Mouse (Mus musculus) cerebellum, adult 18-20 months (tissue): ENCODE results near the gene Pigl.
A peak's percentile ranks its signal among the peaks of the same experiment; 100 is the strongest.
"Not testable (repeated sequence)": the region's sequence is repeated elsewhere in the genome, so short reads cannot be mapped to it uniquely, and the experiment has no call there.

Experiments used
- DNase-seq, 2 experiments: peaks; one replicate each; pipeline ENCODE4 v3.0.0; 2021

The Pigl gene

DNA sequence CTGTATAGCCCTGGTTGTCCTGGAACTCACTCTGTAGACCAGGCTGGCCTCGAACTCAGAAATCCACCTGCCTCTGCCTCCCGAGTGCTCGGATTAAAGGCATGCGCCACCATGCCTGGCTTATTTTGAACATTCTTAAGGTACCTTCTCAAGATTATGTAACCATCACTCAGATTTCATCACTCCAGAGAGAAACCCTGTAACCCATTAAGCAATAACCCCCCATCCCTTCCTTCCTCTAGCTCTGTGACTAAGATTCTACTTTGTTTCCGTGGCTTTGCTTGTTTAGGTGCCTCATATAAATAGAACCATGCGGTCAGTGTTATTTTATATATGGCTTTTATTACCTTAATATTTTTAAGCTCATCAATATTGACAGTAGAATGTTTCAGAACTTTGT lies 12.2 kb downstream of the Pigl start:
- no peak for DNase-seq

DNA sequence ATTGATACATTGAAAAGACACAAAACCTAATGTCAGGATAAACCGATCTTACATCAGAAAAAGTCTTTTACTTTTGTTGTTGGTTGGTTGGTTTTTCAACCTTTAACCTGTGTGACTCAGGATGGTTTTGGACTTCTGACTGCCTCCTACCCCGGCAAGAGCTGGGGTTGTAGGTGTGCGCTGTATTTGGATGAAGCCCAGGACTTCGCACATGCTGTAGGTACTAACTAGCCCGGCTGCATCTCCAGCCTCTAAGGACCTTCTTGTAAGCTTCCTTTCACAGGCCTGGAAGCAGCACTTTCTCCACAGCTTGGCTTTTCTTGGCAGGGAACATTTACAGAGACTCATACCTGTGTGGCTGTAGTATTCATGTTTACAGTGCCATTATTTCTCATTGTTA lies 15.3 kb downstream of the Pigl start:
- no peak for DNase-seq

DNA sequence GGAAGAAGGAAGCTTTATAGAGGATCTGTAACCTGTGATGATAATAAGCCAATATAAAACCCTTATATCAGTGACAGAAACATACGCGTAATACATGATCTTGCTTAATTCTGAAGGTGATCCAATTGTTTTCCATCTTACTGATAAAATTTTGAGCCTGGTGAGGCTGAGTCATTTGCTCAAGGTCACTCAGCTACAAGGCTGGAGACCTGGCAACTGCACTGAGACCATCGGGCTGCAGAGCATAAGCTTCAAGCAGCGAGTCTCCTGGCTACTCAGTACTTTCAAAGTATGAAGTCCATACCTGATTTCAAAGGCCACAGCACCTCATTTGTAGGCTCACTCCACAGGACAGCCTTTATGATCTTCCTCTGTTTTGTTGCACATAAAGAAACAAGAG lies 17.9 kb downstream of the Pigl start:
- DNase-seq, result no peak

DNA sequence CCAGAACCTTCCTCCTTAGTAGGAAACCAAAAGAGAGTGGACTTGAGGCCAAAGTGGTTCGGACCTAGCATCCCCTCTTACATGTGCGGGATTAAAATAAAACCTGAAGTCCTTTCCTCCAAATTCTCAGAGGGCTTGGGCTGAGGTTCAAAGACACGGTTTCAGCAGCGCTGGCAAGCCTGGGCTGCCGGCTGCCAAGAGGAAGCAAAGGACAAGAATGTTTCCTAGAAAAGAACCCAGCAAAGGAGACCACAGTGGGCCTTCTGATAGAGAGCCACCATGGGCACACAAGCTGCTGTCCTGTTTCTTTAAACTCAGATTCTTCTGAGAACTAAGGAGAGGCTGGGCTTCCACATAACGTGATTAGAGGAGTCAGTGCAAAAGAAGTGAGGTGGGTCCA lies 20.7 kb downstream of the Pigl start:
- no peak for DNase-seq

DNA sequence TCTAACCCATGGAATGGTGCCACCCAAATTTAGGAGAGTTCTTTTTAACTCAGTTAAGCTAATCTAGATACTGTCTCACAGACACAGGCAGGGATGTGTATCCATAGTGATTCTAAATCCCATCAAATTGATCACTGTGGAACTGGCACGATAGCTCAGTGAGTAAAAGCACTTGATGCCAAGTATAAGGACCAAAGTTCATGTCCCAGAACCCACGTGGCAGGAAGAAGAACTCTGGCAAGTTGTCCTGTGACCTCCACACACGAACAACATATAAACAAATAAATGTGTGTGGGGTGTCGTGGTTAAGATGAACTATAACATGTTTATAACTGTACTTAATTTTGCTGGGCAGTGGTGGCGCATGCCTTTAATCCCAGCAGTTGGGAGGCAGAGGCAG lies 21.3 kb downstream of the Pigl start:
- no peak for DNase-seq

DNA sequence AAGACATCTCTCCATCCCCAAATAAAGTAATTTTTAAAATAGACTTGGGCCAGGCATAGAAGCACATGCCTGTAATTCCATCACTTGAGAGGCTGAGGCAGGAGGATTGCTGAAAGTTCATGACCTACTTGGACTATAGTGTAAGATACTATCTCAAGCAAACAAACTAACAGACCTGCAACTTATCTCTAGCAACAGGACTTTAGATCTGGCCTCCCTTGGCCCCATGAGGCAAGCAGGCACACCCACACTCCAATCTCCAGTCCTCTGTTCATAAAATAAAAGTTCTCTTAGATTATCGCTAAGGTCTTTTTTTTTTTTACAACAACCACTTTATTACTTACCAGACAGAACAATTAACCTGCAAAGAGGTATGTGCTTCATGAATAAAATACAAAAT lies 28.7 kb downstream of the Pigl start:
- no peak for DNase-seq

DNA sequence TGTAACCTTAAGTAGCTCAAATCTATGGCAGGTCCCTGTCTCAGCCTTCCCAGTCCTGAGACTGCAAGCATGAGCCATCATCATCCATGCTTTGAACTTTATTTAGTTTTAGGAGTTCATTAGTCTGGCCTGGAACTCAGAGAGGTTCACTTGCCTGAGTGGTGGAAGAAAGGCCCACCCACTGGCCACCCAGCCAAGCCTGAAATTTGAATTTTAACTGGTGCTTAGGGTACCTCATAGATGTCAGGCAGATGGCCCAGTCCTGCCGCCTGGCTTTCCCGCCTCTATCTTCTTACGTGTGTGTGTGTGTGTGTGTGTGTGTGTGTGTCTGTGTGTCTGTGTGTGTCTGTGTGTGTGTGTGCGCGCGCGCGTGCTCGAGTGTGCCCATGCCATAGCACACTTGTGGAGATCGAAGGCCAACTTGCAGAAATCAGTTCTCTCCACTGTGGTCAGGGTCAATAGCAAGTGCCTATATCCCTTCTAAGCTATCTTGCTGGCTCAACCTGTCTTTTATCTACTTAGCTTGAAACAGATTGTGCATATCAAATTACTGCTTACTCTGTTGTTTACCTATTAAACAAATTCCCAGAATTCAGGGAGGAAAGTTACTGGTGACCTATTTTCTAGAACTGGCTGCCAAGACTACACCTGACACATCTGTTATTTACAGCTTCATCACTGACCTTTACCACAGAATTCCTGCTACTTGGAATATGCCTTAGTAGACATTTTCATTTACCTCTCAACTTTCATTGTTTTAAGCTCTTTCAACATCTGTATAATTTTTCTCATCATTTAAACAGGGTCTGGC lies 29.5 kb downstream of the Pigl start:
- no peak for DNase-seq

DNA sequence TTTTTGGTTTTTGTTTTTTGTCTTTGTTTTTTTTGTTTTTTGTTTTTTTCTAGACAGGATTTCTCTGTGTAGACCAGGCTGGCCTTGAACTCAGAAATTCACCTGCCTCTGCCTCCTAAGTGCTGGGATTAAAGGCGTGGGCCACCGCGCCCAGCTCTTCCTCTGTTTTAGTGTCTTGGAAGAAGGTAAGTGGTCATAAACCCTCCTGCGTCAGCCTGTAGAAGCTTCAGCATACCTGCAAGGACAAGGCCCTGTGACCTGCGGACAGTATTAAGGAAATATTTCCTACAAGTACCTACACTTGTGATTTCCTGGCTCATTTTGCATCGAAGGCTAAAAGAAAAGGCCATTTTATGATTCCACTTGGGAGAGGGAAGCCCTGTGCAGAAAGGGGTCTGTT lies 35.4 kb downstream of the Pigl start:
- no peak for DNase-seq

DNA sequence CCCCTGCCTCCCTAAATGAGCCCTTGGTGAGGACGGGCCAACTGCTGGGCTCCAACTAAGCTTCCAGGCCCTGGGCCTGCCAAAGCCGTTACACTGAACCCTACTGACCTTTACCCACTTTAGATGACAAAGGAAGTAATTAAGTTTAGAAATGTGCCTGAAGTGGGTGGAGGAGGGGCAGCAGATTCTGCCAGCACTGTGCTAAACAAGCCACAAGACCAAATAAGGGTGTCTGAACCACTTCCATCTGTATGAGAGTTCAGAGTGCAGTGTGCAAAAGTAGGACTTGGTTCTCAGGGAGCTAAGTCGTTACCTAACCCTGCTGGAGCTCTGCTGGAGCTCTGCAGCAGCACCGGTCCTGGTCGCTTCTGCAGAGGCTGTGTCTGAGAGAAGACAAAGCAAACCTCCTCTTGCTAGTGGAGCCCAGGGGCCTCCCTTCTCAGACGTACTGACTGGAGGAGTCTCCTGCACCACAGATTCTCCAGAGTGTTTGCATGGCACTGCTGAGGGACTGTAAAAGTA lies 36.6 kb downstream of the Pigl start:
- no peak for DNase-seq

DNA sequence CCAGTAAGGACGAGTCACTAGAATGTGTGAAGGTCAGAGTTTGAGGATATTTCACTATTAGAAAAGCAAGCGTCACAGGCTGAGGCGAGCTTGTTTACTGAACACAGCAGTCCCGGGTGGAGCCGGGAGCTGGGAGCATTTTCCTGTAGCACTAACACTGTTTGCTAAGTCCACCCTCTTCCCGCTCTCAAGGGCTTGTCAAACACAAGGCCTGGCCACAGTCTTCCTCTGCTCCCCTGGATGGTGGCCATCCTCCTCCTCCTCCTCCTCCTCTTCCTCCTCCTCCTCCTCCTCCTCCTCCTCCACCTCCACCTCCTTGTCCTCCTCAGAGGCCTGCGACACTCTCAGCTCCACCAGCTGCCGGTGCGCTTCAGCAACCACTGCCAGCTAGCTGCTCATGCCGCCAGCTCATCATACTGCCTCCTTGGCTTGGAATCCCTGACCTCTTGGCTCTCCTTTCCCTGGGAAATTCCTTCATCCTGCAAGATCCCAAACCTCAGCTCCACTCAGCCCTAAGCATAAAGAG lies 37.1 kb downstream of the Pigl start:
- DNase-seq, result no peak

DNA sequence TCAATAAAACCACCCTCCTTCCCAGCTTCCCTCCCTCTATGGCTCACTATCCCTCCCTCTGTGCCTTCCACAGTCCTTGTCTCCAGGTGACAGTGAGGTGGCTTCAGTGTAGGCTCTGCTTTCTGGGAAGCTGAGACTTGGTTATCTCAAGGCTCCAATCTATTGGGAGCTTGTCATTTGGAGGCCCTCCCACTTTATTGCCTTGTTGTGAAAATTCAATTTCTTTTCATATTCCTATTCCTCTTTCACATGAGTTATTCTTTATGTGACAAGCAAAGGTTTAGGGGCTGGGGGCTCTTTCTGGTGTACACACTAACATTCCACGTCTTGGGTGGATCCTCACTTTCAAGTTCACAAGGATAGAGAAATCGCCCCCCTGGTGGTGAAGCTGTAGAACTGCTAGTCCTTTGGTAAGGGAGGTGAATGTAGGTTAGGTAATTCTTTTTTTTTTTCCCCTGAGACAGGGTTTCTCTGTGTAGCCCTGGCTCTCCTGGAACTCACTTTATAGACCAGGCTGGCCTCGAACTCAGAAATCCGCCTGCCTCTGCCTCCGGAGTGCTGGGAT lies 38.0 kb downstream of the Pigl start:
- peak; percentile 21 to 39 for DNase-seq

DNA sequence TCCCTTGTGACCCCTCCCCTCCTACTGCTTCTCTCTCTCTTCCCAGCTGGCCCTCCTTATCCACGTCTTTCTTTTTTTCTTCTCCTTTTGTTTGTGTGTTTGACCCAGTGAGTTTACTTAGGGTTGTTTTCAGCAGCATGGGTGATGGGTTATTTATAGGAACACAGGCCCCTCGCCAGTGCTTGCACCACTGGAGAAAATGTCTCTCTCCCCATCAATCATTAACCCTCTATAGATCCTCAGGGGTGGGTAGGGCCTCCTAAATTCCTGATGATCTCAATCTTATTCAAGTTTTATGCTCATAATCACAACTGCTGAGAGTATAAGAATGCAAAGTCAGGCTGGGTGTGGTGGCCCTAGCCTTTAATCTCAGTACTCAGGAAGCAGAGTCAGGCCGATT lies 38.9 kb downstream of the Pigl start:
- no peak for DNase-seq

DNA sequence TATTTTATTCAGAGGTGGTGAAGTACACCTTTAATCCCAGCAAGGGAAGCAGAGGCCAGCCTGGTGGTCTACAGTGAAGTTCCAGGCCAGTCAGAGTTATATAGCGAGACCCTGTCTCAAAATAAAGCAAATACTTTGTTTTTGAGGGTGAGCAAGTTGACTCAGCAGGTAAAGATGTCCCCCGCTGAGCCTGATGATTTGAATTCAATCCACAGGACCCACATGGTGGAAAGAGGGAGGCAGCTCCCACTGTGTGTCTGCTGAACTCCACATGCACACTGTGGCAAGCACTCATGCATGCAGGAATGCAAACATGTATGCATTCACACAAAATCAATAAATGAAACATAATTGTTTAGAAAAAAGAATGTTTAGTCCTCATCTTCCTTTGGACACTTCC lies 40.5 kb downstream of the Pigl start:
- DNase-seq, result no peak

DNA sequence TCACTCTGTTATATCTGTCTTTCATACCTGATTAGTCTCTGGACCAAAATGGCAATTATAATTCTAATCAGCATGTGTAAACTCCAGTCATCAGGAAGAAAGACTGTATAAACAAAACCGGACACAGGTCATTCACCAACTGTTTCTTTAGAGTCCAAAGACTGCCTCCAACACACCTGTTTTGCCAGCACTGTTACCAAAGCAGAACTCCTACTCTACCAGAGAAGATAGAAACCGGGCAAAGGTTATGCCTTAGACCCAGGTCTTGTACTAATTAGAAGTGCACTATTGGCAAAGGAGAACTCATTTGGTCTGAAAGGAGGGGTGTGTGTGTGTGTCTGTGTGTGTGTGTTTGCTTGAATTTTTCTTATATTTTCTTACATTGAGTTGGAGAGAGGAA lies 42.3 kb downstream of the Pigl start:
- DNase-seq, result no peak

DNA sequence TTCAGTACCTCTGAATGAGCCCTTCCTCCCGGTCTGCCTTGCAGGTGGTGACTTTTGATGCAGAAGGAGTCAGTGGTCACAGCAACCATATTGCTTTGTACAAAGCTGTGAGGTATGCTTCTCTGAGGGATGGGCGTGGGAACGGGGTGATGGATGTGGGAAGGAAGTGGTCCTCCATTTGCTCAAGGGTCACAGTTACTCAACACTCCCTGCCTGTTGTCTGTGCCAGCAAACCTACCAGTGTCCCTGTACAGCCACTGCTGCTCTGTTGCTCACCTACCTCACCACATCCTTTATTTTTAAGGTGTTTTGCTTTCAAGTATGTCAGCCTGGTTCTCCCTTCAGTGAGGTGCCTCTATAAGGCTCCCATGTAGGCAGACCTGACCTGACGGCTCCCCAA lies 49.4 kb downstream of the Pigl start:
- DNase-seq, result no peak

DNA sequence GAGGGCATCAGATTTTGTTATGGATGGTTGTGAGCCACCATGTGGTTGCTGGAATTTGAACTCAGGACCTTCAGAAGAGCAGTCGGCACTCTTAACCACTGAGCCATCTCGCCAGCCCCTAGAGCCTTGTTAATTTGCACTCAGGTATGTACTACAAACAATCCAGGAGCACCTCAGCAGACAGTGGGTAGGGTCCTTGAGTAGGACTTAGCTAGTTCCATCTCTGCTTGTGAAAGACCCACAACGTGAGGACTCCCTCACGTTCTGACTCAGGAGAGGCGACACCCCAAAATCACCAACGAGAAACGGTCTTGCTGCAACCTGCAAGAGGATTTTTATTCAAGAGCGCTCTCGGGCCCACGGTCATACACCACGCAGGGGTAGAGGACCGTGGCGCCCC lies 50.1 kb downstream of the Pigl start:
- not testable (repeated sequence) for DNase-seq

DNA sequence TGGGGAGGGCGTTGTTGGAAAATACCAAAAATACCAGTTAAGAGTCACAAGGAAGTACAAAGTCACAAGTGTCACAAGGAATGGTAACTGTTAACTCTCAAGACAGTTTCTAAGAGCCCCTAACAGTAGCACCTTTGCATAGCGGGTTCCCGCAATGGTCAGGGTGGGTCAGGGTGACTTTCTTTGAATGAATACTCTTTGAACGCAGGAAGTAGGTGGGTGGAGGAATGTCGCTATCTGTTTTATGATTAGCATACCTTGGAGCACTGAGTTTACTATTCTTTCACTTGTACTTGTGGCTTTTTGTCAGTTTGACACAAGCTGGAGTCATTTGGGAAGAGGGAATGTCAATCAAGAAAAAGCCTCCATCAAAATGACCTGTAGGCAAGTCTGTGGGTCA lies 50.6 kb downstream of the Pigl start:
- not testable (repeated sequence) for DNase-seq

DNA sequence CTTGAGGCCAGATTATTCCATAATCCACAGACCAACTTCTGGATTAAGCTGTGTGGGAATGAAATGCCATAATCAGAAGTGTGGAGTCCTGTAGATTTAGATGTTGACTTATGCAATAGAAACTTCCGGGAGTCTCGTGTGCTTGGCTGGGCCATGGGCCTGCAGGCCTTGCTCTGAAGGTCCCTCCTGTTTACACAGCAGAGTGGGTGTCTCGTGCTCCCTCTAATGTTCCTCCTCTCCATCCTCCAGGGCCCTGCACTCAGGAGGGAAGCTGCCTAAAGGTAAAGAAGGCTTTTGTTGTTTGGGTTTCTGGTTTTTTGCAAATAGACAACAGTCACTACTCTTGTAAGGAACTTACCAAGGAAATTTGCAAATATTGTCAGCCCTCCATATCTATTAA lies 51.3 kb downstream of the Pigl start:
- DNase-seq, result no peak

DNA sequence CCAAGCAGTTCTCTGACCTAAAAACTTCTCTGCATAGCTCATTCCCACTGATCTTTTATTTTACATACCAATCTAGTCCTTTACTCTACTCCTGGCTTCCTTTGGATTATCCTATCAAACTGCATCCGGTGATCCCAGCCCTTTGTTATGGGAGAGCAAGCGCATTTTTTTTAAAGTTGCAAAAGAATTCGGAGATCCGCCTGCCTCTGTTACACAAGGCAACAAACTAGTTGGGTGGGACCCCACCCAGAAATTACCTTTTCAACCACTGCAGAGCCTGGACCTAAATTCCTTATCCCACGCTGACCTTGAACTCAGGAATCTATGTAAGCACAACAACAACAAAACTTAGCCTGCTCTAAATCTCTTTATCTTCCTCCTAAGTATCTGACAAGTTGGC lies 52.7 kb downstream of the Pigl start:
- no peak for DNase-seq

DNA sequence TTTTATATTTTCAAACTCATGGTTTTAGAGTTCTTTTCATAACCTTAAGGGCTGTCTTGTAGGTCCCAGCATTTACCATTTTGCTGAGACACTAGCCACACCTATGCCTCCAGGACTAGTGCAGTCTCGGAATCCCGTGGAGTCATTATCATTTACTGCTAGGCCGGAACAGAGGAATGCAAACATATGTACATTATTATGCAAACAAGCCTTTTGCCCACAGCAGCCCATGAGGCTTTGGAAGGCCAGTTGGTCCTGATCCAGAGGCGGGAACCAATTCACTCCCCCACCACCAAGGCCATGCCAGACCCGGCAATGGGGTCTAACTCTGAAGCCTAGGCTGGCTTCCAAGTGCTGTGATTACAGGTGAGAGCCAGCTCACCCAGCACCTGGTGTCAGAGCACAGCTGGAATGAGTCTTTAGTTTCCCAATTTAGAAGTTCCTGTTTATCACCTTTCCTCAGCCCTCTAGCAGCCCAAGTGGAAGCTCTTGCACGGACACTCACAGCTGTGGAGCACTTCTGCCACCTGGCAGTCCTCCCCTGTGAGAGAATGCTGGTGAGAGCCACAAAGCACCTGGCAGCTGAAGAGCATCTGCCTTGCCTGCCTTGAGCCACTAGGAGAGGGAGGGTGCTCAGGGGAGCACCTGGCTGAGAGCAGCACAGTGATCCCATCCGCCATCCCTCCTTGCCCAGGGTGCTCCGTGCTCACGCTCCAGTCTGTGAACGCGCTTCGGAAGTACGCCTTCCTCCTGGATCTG lies 53.4 kb downstream of the Pigl start:
- DNase-seq, result no peak

DNA sequence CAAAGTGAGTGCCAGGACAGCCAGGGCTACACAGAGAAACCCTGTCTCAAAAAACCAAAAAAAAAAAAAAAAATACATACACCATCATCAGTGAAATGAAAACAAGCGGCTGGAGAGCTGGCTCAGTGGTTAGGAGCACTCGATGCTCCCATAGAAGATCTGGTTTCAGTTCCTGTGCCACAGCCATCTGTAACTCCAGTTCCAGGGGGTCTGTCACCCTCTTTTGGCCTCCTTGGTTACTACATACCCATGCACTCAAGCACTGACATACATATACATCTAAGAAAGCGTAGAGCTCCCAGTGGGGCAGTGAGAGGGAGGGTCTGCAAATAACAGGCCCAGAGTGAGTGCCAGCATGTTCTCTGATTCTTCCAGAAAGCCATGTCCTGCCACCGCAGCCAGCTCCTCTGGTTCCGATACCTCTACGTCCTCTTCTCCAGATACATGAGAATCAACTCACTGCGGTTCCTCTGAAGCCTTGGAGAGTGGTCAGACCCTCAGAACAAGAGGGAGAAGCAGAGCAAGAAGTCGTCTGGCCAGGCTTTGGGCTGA lies 54.3 kb downstream of the Pigl start:
- no peak for DNase-seq

DNA sequence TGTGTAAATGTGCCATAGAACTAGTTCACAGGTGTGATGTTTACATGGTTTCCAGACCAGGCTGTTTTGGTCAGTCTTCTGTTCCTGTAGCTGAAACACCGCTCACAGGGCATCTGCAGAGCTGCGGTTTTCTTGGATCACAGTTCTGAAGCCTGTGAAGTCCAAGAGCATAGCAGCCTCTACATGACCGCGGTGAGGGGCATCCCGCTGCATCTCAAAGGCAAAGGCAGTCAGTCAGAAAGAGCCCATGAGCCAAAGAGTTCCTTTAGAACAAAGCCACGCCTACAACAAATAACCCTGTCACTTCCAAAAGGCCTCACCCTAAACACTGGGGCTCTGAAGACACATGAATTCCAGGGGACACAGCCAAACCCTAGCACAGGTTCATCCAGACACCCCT lies 55.1 kb downstream of the Pigl start:
- DNase-seq, result no peak

DNA sequence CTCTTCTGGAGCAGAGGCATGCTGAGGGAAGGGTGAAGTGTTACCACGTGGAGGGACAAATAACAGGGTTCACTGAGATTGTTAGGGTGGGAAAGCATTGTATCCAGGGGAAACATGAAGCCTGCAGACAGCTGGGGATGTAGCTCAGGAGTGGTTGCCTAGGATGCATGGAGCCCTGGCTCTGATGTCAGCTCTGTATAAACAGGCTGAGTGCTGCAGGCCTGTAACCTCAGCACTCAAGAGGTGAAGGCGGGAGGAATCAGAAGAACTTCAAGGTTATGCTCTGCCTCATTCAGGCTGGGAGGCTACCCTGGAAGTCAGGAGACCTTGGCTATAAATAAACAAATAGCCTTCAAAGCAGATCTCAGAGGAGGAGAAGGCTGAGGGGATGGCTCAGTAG lies 60.7 kb downstream of the Pigl start:
- no peak for DNase-seq

DNA sequence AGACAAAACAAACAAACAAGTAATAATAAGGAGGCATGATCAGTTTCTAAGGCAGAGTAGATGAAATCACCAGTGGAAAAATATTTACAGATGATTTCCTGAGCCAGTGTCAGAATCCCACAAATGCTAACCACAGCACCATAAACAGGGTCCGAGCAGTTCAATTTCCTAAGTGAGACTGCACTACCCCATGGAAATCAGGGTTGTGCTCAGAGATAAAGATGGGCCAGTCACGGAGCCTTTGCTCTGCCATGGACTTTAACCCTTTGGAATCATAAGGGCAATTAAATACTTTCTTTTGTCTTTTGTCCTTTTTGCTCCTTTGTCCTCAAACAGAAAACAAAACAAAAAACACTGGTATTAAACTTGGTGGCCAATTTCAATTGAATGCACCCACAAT lies 64.0 kb downstream of the Pigl start:
- no peak for DNase-seq
